Mouse (Mus musculus): ENCODE data around the gene Taf9. TPM values are rescaled to one million over a fixed set of nuclear protein-coding genes. Genes with fewer than 3 reads are reported as not detected.

Gene Taf9
- total and polyA plus RNA-seq, 3 experiments: 4.4 to 14.3 (median 9.7) TPM

- Histone ChIP-seq H3K4me2 (ENCODE audit: insufficient read depth, low read depth, poor library complexity, severe bottlenecking) (no peak overlapping the region), H3K9ac (ENCODE audit: insufficient read depth, low read depth) (no peak overlapping the region), H3K36me3 (replicated peaks in 1 of 2; ENCODE audit: control insufficient read depth in 1 of 2, insufficient read depth in 1 of 2, low read length in 1 of 2) (no peaks in the 10 kb centered on the region), H3K9me3 (replicated peaks; ENCODE audit: low read length) (peaks cover 3% of the 10 kb centered on the region), H3K27ac (ENCODE audit: insufficient read depth, low read depth) (no peak overlapping the region), H3K4me3 (replicated peaks in 1 of 3; ENCODE audit: low read depth in 2 of 3, low read length in 2 of 3, poor library complexity in 1 of 3) (no peak overlapping the region), H3K27me3 (replicated peaks) (no peaks in the 10 kb centered on the region), H3K79me2 (replicated peaks; ENCODE audit: control insufficient read depth, extremely low read depth, insufficient read depth, poor library complexity, severe bottlenecking) (no peaks in the 10 kb centered on the region), H3K4me1 (ENCODE audit: control insufficient read depth in 1 of 2, insufficient read depth in 2 of 2) (no peaks in the 10 kb centered on the region)
- dilution Hi-C loops (cut with MboI; ENCODE audit: extremely low pct_ligation_motif_present, extremely low pct_unique_long_range_greater_than_20kb, low sequenced_read_pairs): no loop called here
- TF ChIP-seq MXI1 (IDR thresholded peaks at IDR 0.05; ENCODE audit: low read depth, low read length) (no peak), ETS1 (conservative IDR thresholded peaks at IDR 0.05; ENCODE audit: low read depth, low read length) (no peak), IRF4 (IDR thresholded peaks at IDR 0.05; ENCODE audit: low read depth, low read length) (no peak), ZKSCAN1 (IDR thresholded peaks at IDR 0.05; ENCODE audit: borderline replicate concordance, low read depth, low read length) (no peak), CTCF (conservative IDR thresholded peaks at IDR 0.05 in 1 of 2, IDR thresholded peaks at IDR 0.05 in 1 of 2; ENCODE audit: low read depth in 2 of 2, low read length in 2 of 2) (no peak), SIN3A (IDR thresholded peaks at IDR 0.05; ENCODE audit: low read length) (no peak), GABPA (IDR thresholded peaks at IDR 0.05; ENCODE audit: insufficient replicate concordance, low read depth, low read length) (no peak), MYC (IDR thresholded peaks at IDR 0.05; ENCODE audit: low read depth, low read length) (no peak), ZC3H11A (IDR thresholded peaks at IDR 0.05; ENCODE audit: low read depth, low read length) (no peak)
- in situ Hi-C loops (cut with MboI; ENCODE audit: low pct_ligation_motif_present, low pct_unique_long_range_greater_than_20kb, low sequenced_read_pairs): no loop called here
- no peak for DNase-seq (ENCODE audit: extremely low read depth)
Observed at GRCm38 (mm10) chr13:100675936-100676635, 24.7 kb downstream of the Taf9 start.

- no peak for DNase-seq (ENCODE audit: extremely low read depth)
- no peak overlapping the region for H3K27ac ChIP-seq (ENCODE audit: insufficient read depth, low read depth)
- H3K4me3 ChIP-seq (replicated peaks in 1 of 3; ENCODE audit: low read depth in 2 of 3, low read length in 2 of 3, poor library complexity in 1 of 3): no peak overlapping the region
- H3K27me3 ChIP-seq (replicated peaks): no peaks in the 10 kb centered on the region
- no peak overlapping the region for H3K4me2 ChIP-seq (ENCODE audit: insufficient read depth, low read depth, poor library complexity, severe bottlenecking)
- dilution Hi-C loops (cut with MboI; ENCODE audit: extremely low pct_ligation_motif_present, extremely low pct_unique_long_range_greater_than_20kb, low sequenced_read_pairs) (no loop called here), in situ Hi-C loops (cut with MboI; ENCODE audit: low pct_ligation_motif_present, low pct_unique_long_range_greater_than_20kb, low sequenced_read_pairs) (no loop called here)
- no peak overlapping the region for H3K9ac ChIP-seq (ENCODE audit: insufficient read depth, low read depth)
- no peaks in the 10 kb centered on the region for H3K36me3 ChIP-seq (replicated peaks in 1 of 2; ENCODE audit: control insufficient read depth in 1 of 2, insufficient read depth in 1 of 2, low read length in 1 of 2)
- no peaks in the 10 kb centered on the region for H3K9me3 ChIP-seq (replicated peaks; ENCODE audit: low read length)
- no peaks in the 10 kb centered on the region for H3K79me2 ChIP-seq (replicated peaks; ENCODE audit: control insufficient read depth, extremely low read depth, insufficient read depth, poor library complexity, severe bottlenecking)
- no peak for TF ChIP-seq BHLHE40 (IDR thresholded peaks at IDR 0.05; ENCODE audit: low read depth, low read length)
- TF ChIP-seq EP300 (IDR thresholded peaks at IDR 0.05; ENCODE audit: low read length): no peak
- no peak for TF ChIP-seq PAX5 (IDR thresholded peaks at IDR 0.05; ENCODE audit: low read length)
- TF ChIP-seq JUN (IDR thresholded peaks at IDR 0.05; ENCODE audit: insufficient read depth, low read depth, low read length): no peak
- no peak for TF ChIP-seq ZC3H11A (IDR thresholded peaks at IDR 0.05; ENCODE audit: low read depth, low read length)
- TF ChIP-seq TCF12 (IDR thresholded peaks at IDR 0.05; ENCODE audit: low read depth, low read length): no peak
- no peak for TF ChIP-seq IRF4 (IDR thresholded peaks at IDR 0.05; ENCODE audit: low read depth, low read length)
- TF ChIP-seq MAX (IDR thresholded peaks at IDR 0.05; ENCODE audit: low read length): no peak
- TF ChIP-seq CTCF (conservative IDR thresholded peaks at IDR 0.05 in 1 of 2, IDR thresholded peaks at IDR 0.05 in 1 of 2; ENCODE audit: low read depth in 2 of 2, low read length in 2 of 2): no peak
- no peak for TF ChIP-seq USF1 (IDR thresholded peaks at IDR 0.05; ENCODE audit: low read depth, low read length)
- TF ChIP-seq CHD1 (IDR thresholded peaks at IDR 0.05; ENCODE audit: low read depth, low read length): no peak
- TF ChIP-seq ZKSCAN1 (IDR thresholded peaks at IDR 0.05; ENCODE audit: borderline replicate concordance, low read depth, low read length): no peak
- no peak for TF ChIP-seq MEF2A (IDR thresholded peaks at IDR 0.05; ENCODE audit: borderline replicate concordance, low read depth, low read length)
- no peak for TF ChIP-seq MYC (IDR thresholded peaks at IDR 0.05; ENCODE audit: low read depth, low read length)
- no peak for TF ChIP-seq UBTF (IDR thresholded peaks at IDR 0.05; ENCODE audit: low read depth, low read length)
- no peak for TF ChIP-seq USF2 (conservative IDR thresholded peaks at IDR 0.05; ENCODE audit: low read depth, low read length)
- no peak for TF ChIP-seq RAD21 (IDR thresholded peaks at IDR 0.05; ENCODE audit: low read depth, low read length)
- no peak for TF ChIP-seq SIN3A (IDR thresholded peaks at IDR 0.05; ENCODE audit: low read length)
- no peak for TF ChIP-seq MAZ (IDR thresholded peaks at IDR 0.05; ENCODE audit: low read depth, low read length)
- H3K4me1 ChIP-seq (ENCODE audit: control insufficient read depth in 1 of 2, insufficient read depth in 2 of 2): peaks cover 0 to 4% of the 10 kb centered on the region in 2 experiments; a peak in 1 of 4 replicates
Observed at GRCm38 (mm10) chr13:100681615-100682014, 30.2 kb downstream of the Taf9 start.
